Comparison of ENCODE assay signal across 20 mouse cellular contexts in genomic region chr10:38103570-38103969, GRCm38 (mm10).
DNase-seq lines count a peak whose midpoint lies in the region; ATAC-seq and TF ChIP-seq lines count a peak whose summit lies in the region.
"Had no signal": no experiment of that assay in that cellular context is flagged by ENCODE, and none has a peak within 500 bp of the region (broad histone marks: within the 10 kb centered on the region; RNA-seq: fewer than 3 reads in every experiment).

No protein-coding gene starts in this region.

- peak; percentile 55 for DNase-seq in hindbrain, embryonic 14.5 days (ENCODE audit: low spot score)
- no peak for DNase-seq in hindbrain, embryonic 11.5 days (ENCODE audit: low spot score)
- DNase-seq in midbrain, embryonic 10.5 days (ENCODE audit: low spot score): no peak
- peak; percentile 79 for DNase-seq in forebrain, embryonic 14.5 days (ENCODE audit: low spot score)
- peak; percentile 80 for DNase-seq in hindbrain, postnatal 0 days (ENCODE audit: low spot score)
- DNase-seq in heart, postnatal 25 days (ENCODE audit: low spot score): no peak
- DNase-seq: adrenal gland, adult 2 months; heart, postnatal 10 days; kidney, adult 2 months; kidney, postnatal 14 days; layer of hippocampus, postnatal 36 days; liver, postnatal 0 days; lung, postnatal 4 days; right cerebral cortex, adult 18-20 months; thymus, postnatal 25 days had no signal

- H3K27me3 ChIP-seq in hindbrain, embryonic 14.5 days (ENCODE audit: control insufficient read depth, insufficient read depth, low read length): no peaks in the 10 kb centered on the region
- H3K27me3 ChIP-seq in hindbrain, embryonic 11.5 days (ENCODE audit: control insufficient read depth, insufficient read depth, low read length): no peaks in the 10 kb centered on the region
- no peaks in the 10 kb centered on the region for H3K27me3 ChIP-seq in midbrain, embryonic 15.5 days (replicated peaks)
- no peaks in the 10 kb centered on the region for H3K27me3 ChIP-seq in midbrain, embryonic 10.5 days (ENCODE audit: low read depth, poor library complexity, severe bottlenecking)
- H3K27me3 ChIP-seq in forebrain, embryonic 14.5 days (replicated peaks; ENCODE audit: control insufficient read depth, insufficient read depth, low read length): no peaks in the 10 kb centered on the region
- no peaks in the 10 kb centered on the region for H3K27me3 ChIP-seq in hindbrain, postnatal 0 days (ENCODE audit: insufficient read depth, low read length)
- H3K27me3 ChIP-seq: limb, embryonic 15.5 days had no signal

- intact Hi-C loops in heart, postnatal 25 days (cut with DNase I): no loop called here

- H3K27ac ChIP-seq in hindbrain, embryonic 14.5 days: no peak overlapping the region
- no peak overlapping the region for H3K27ac ChIP-seq in hindbrain, embryonic 11.5 days (ENCODE audit: low read depth, low read length)
- H3K27ac ChIP-seq in midbrain, embryonic 15.5 days: no peak overlapping the region
- no peak overlapping the region for H3K27ac ChIP-seq in midbrain, embryonic 10.5 days (replicated peaks)
- no peak overlapping the region for H3K27ac ChIP-seq in forebrain, embryonic 14.5 days (ENCODE audit: low read depth, low read length)
- no peak overlapping the region for H3K27ac ChIP-seq in hindbrain, postnatal 0 days
- H3K27ac ChIP-seq: layer of hippocampus, adult 2 months; limb, embryonic 15.5 days had no signal

- no peaks in the 10 kb centered on the region for H3K9me3 ChIP-seq in hindbrain, embryonic 14.5 days (ENCODE audit: control insufficient read depth, low read length)
- no peaks in the 10 kb centered on the region for H3K9me3 ChIP-seq in hindbrain, embryonic 11.5 days (ENCODE audit: control insufficient read depth, low read length)
- no peaks in the 10 kb centered on the region for H3K9me3 ChIP-seq in midbrain, embryonic 15.5 days
- H3K9me3 ChIP-seq in midbrain, embryonic 10.5 days (replicated peaks): no peaks in the 10 kb centered on the region
- no peaks in the 10 kb centered on the region for H3K9me3 ChIP-seq in forebrain, embryonic 14.5 days (replicated peaks; ENCODE audit: control insufficient read depth, low read length)
- no peaks in the 10 kb centered on the region for H3K9me3 ChIP-seq in hindbrain, postnatal 0 days (ENCODE audit: low read length)
- H3K9me3 ChIP-seq: limb, embryonic 15.5 days had no signal

- WGBS in hindbrain, embryonic 14.5 days: 26% methylated on average over 1 of the region's 1 CpGs
- WGBS in hindbrain, embryonic 11.5 days: 82% methylated on average over 1 of the region's 1 CpGs
- WGBS in midbrain, embryonic 15.5 days: 40% methylated on average over 1 of the region's 1 CpGs
- WGBS in midbrain, embryonic 10.5 days: 81% methylated on average over 1 of the region's 1 CpGs
- WGBS in forebrain, embryonic 14.5 days: 32% methylated on average over 1 of the region's 1 CpGs
- 23% methylated on average over 1 of the region's 1 CpGs for WGBS in hindbrain, postnatal 0 days

- H3K9ac ChIP-seq in hindbrain, embryonic 14.5 days: no peak overlapping the region
- no peak overlapping the region for H3K9ac ChIP-seq in hindbrain, embryonic 11.5 days (ENCODE audit: low read depth, low read length)
- no peak overlapping the region for H3K9ac ChIP-seq in midbrain, embryonic 15.5 days
- H3K9ac ChIP-seq in forebrain, embryonic 14.5 days (ENCODE audit: low read length): no peak overlapping the region
- H3K9ac ChIP-seq in hindbrain, postnatal 0 days (replicated peaks; ENCODE audit: low read length): no peak overlapping the region
- H3K9ac ChIP-seq: limb, embryonic 15.5 days; liver, postnatal 0 days had no signal

- H3K4me3 ChIP-seq in hindbrain, embryonic 14.5 days (replicated peaks; ENCODE audit: low read length): no peak overlapping the region
- no peak overlapping the region for H3K4me3 ChIP-seq in hindbrain, embryonic 11.5 days (ENCODE audit: low read depth, low read length)
- H3K4me3 ChIP-seq in midbrain, embryonic 15.5 days: no peak overlapping the region
- no peak overlapping the region for H3K4me3 ChIP-seq in midbrain, embryonic 10.5 days
- H3K4me3 ChIP-seq in forebrain, embryonic 14.5 days (ENCODE audit: low read depth, low read length): no peak overlapping the region
- H3K4me3 ChIP-seq in hindbrain, postnatal 0 days (ENCODE audit: low read length): no peak overlapping the region
- H3K4me3 ChIP-seq: layer of hippocampus, adult 2 months; limb, embryonic 15.5 days had no signal

- TF ChIP-seq CTCF in hindbrain, postnatal 0 days (IDR thresholded peaks at IDR 0.05; ENCODE audit: low read depth): no peak

- H3K4me2 ChIP-seq in hindbrain, embryonic 14.5 days (replicated peaks): no peak overlapping the region
- H3K4me2 ChIP-seq in hindbrain, embryonic 11.5 days (replicated peaks; ENCODE audit: low read depth, low read length): no peak overlapping the region
- no peak overlapping the region for H3K4me2 ChIP-seq in midbrain, embryonic 15.5 days
- no peak overlapping the region for H3K4me2 ChIP-seq in forebrain, embryonic 14.5 days (ENCODE audit: low read length)
- H3K4me2 ChIP-seq in hindbrain, postnatal 0 days (ENCODE audit: low read depth, low read length): no peak overlapping the region
- H3K4me2 ChIP-seq: heart, embryonic 11.5 days; limb, embryonic 15.5 days had no signal

- H3K36me3 ChIP-seq in hindbrain, embryonic 14.5 days (replicated peaks; ENCODE audit: control insufficient read depth, insufficient read depth): no peaks in the 10 kb centered on the region
- no peaks in the 10 kb centered on the region for H3K36me3 ChIP-seq in hindbrain, embryonic 11.5 days (ENCODE audit: control insufficient read depth, insufficient read depth, low read length)
- no peaks in the 10 kb centered on the region for H3K36me3 ChIP-seq in midbrain, embryonic 15.5 days (replicated peaks)
- no peaks in the 10 kb centered on the region for H3K36me3 ChIP-seq in midbrain, embryonic 10.5 days
- H3K36me3 ChIP-seq in forebrain, embryonic 14.5 days (ENCODE audit: control insufficient read depth, insufficient read depth, low read length): no peaks in the 10 kb centered on the region
- no peaks in the 10 kb centered on the region for H3K36me3 ChIP-seq in hindbrain, postnatal 0 days (ENCODE audit: insufficient read depth, low read length)
- H3K36me3 ChIP-seq: limb, embryonic 15.5 days had no signal

- ATAC-seq in hindbrain, embryonic 14.5 days (ENCODE audit: low FRiP score): peak; percentile 64; the same call in 1 of the 2 replicates
- ATAC-seq in hindbrain, embryonic 11.5 days (ENCODE audit: low FRiP score): no peak
- peak; percentile 30; the same call in 1 of the 2 replicates for ATAC-seq in midbrain, embryonic 15.5 days (replicated peaks)
- peak; percentile 87 for ATAC-seq in forebrain, embryonic 14.5 days
- peak; percentile 63; the same call in 1 of the 2 replicates for ATAC-seq in hindbrain, postnatal 0 days
- ATAC-seq: inflammation-experienced regulatory T-cells, adult 6 months; liver, postnatal 0 days had no signal

- no peaks in the 10 kb centered on the region for H3K4me1 ChIP-seq in hindbrain, embryonic 14.5 days (replicated peaks; ENCODE audit: control insufficient read depth, insufficient read depth, low read length)
- H3K4me1 ChIP-seq in hindbrain, embryonic 11.5 days (replicated peaks; ENCODE audit: control insufficient read depth, insufficient read depth, low read length): no peaks in the 10 kb centered on the region
- H3K4me1 ChIP-seq in midbrain, embryonic 15.5 days: no peaks in the 10 kb centered on the region
- no peaks in the 10 kb centered on the region for H3K4me1 ChIP-seq in midbrain, embryonic 10.5 days
- no peaks in the 10 kb centered on the region for H3K4me1 ChIP-seq in forebrain, embryonic 14.5 days (ENCODE audit: control insufficient read depth, insufficient read depth, low read length)
- H3K4me1 ChIP-seq in hindbrain, postnatal 0 days (ENCODE audit: insufficient read depth, low read length): no peaks in the 10 kb centered on the region
- H3K4me1 ChIP-seq: limb, embryonic 15.5 days had no signal

Comparison
In these comparisons a context has a peak if more than half of its experiments do, and no peak if none do; other contexts are left out.
1. DNase-seq: peak in hindbrain, embryonic 14.5 days (single experiment), forebrain, embryonic 14.5 days (single experiment) and hindbrain, postnatal 0 days (single experiment); none in hindbrain, embryonic 11.5 days (single experiment), midbrain, embryonic 10.5 days (single experiment) and heart, postnatal 25 days (single experiment).